Mouse (Mus musculus): ENCODE results near the gene Nisch. TPM values are rescaled to one million over a fixed set of nuclear protein-coding genes. Genes with fewer than 3 reads are reported as not detected.

The Nisch gene
- polyA plus RNA-seq, 1 experiment from 2014 or later = 368 TPM

- WGBS = 91% methylated on average over 26 of the region's 26 CpGs
- H3K27me3 ChIP-seq (ENCODE audit: control insufficient read depth, insufficient read depth, low read length) = no peaks in the 10 kb centered on the region
- H3K4me3 ChIP-seq (ENCODE audit: low read depth, low read length) = no peak overlapping the region
- no peak for ATAC-seq (ENCODE audit: insufficient number of reproducible peaks, insufficient read depth, low FRiP score, low read depth)
- H3K27ac ChIP-seq (ENCODE audit: low read length) = no peak overlapping the region
- no peak overlapping the region for H3K9ac ChIP-seq (replicated peaks; ENCODE audit: low read depth, low read length)
- peaks cover 65% of the 10 kb centered on the region for H3K36me3 ChIP-seq (ENCODE audit: control insufficient read depth, insufficient read depth, low read length)
- no peaks in the 10 kb centered on the region for H3K9me3 ChIP-seq (ENCODE audit: control insufficient read depth, low read depth, low read length)
- no peak overlapping the region for H3K4me2 ChIP-seq (replicated peaks; ENCODE audit: low read depth, low read length)
- peaks cover 22% of the 10 kb centered on the region for H3K4me1 ChIP-seq (ENCODE audit: control insufficient read depth, insufficient read depth, low read length)
Measured at GRCm38 (mm10) chr14:31136411-31137280, 80.1 kb downstream of the Nisch start.

- peaks cover 56% of the 10 kb centered on the region for H3K36me3 ChIP-seq (ENCODE audit: control insufficient read depth, insufficient read depth, low read length)
- WGBS = 95% methylated on average over 34 of the region's 34 CpGs
- ATAC-seq (ENCODE audit: insufficient number of reproducible peaks, insufficient read depth, low FRiP score, low read depth) = no peak
Measured at GRCm38 (mm10) chr14:31135495-31136410, 81.0 kb downstream of the Nisch start.

GRCm38 (mm10) chr14:31134015-31135000, 82.4 kb downstream of the Nisch start:
- no peaks in the 10 kb centered on the region for H3K27me3 ChIP-seq (ENCODE audit: control insufficient read depth, insufficient read depth, low read length)
- peaks cover 29% of the 10 kb centered on the region for H3K4me1 ChIP-seq (ENCODE audit: control insufficient read depth, insufficient read depth, low read length)
- H3K9me3 ChIP-seq (ENCODE audit: control insufficient read depth, low read depth, low read length) = no peaks in the 10 kb centered on the region
- H3K9ac ChIP-seq (replicated peaks; ENCODE audit: low read depth, low read length) = no peak overlapping the region
- 87% methylated on average over 25 of the region's 25 CpGs for WGBS
- H3K4me3 ChIP-seq (ENCODE audit: low read depth, low read length) = no peak overlapping the region
- H3K27ac ChIP-seq (ENCODE audit: low read length) = no peak overlapping the region; the same call in 1 of the 2 replicates
- ATAC-seq (ENCODE audit: insufficient number of reproducible peaks, insufficient read depth, low FRiP score, low read depth) = no peak
- peak overlapping the region; percentile 87; the same call in 1 of the 2 replicates for H3K4me2 ChIP-seq (replicated peaks; ENCODE audit: low read depth, low read length)
- peaks cover 43% of the 10 kb centered on the region for H3K36me3 ChIP-seq (ENCODE audit: control insufficient read depth, insufficient read depth, low read length)

More at GRCm38 (mm10) chr14:31135495-31136410, 81.0 kb downstream of the Nisch start:
- peaks cover 22% of the 10 kb centered on the region for H3K4me1 ChIP-seq (ENCODE audit: control insufficient read depth, insufficient read depth, low read length)
- H3K9ac ChIP-seq (replicated peaks; ENCODE audit: low read depth, low read length) = no peak overlapping the region
- no peaks in the 10 kb centered on the region for H3K27me3 ChIP-seq (ENCODE audit: control insufficient read depth, insufficient read depth, low read length)
- H3K9me3 ChIP-seq (ENCODE audit: control insufficient read depth, low read depth, low read length) = no peaks in the 10 kb centered on the region
- H3K27ac ChIP-seq (ENCODE audit: low read length) = no peak overlapping the region
- H3K4me3 ChIP-seq (ENCODE audit: low read depth, low read length) = no peak overlapping the region
- no peak overlapping the region for H3K4me2 ChIP-seq (replicated peaks; ENCODE audit: low read depth, low read length)

DNA sequence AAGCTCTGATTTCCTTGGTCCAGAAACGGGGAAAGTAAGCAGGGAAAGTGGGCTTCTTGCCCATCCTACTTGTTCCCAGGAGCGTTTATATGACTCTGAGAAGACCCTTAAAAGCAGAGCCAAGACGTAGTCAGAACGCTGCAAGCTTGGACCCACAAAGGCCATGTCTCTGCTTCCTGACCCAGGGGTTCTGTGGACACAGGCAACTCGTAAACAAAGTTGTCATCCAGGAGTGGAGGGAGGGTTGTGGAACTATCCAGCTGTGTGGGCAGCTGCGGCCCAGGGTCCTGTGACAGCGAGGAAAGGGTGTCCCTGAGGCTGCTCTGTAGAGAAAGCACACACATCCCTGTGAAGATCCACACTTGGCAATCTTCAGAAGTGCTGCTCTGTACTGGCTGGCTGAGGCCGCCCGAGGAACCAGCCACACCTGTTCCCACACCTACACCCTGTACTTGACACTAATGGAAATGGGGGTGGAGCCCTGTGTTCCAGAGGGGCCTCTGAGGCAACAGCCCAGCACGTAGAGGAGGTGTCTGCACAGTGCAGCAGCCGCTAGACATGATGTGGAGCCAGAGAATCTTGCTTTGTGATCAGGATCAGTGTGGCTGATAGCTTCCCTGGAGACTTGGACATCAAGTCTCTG, 83.6 kb downstream of the Nisch start:
- peak overlapping the region; percentile 12; the same call in 1 of the 2 replicates for H3K9ac ChIP-seq (replicated peaks; ENCODE audit: low read depth, low read length)
- H3K27ac ChIP-seq (ENCODE audit: low read length) = peak overlapping the region; percentile 75
- WGBS = 34% methylated on average over 11 of the region's 11 CpGs
- peak; percentile 29; the same call in 1 of the 2 replicates for ATAC-seq (ENCODE audit: insufficient number of reproducible peaks, insufficient read depth, low FRiP score, low read depth)
- H3K9me3 ChIP-seq (ENCODE audit: control insufficient read depth, low read depth, low read length) = no peaks in the 10 kb centered on the region
- H3K4me1 ChIP-seq (ENCODE audit: control insufficient read depth, insufficient read depth, low read length) = peaks cover 29% of the 10 kb centered on the region
- H3K36me3 ChIP-seq (ENCODE audit: control insufficient read depth, insufficient read depth, low read length) = peaks cover 32% of the 10 kb centered on the region
- no peaks in the 10 kb centered on the region for H3K27me3 ChIP-seq (ENCODE audit: control insufficient read depth, insufficient read depth, low read length)
- no peak overlapping the region for H3K4me3 ChIP-seq (ENCODE audit: low read depth, low read length)
- peak overlapping the region; percentile 87 for H3K4me2 ChIP-seq (replicated peaks; ENCODE audit: low read depth, low read length)

GRCm38 (mm10) chr14:31132491-31132975, 84.2 kb downstream of the Nisch start:
- Histone ChIP-seq H3K36me3 (ENCODE audit: control insufficient read depth, insufficient read depth, low read length) (peaks cover 27% of the 10 kb centered on the region), H3K4me1 (ENCODE audit: control insufficient read depth, insufficient read depth, low read length) (peaks cover 29% of the 10 kb centered on the region), H3K4me2 (replicated peaks; ENCODE audit: low read depth, low read length) (peak overlapping the region; percentile 87), H3K9me3 (ENCODE audit: control insufficient read depth, low read depth, low read length) (no peaks in the 10 kb centered on the region), H3K9ac (replicated peaks; ENCODE audit: low read depth, low read length) (peak overlapping the region; percentile 83; the same call in 1 of the 2 replicates), H3K27ac (ENCODE audit: low read length) (peak overlapping the region; percentile 13; the same call in 1 of the 2 replicates), H3K4me3 (ENCODE audit: low read depth, low read length) (peak overlapping the region; percentile 94), H3K27me3 (ENCODE audit: control insufficient read depth, insufficient read depth, low read length) (no peaks in the 10 kb centered on the region)
- 80% methylated on average over 7 of the region's 7 CpGs for WGBS
- ATAC-seq (ENCODE audit: insufficient number of reproducible peaks, insufficient read depth, low FRiP score, low read depth) = no peak

- no peak for ATAC-seq (ENCODE audit: insufficient number of reproducible peaks, insufficient read depth, low FRiP score, low read depth)
- 3% methylated on average over 6 of the region's 6 CpGs for WGBS
- H3K4me3 ChIP-seq (ENCODE audit: low read depth, low read length) = peak overlapping the region; percentile 94
- peak overlapping the region; percentile 87 for H3K4me2 ChIP-seq (replicated peaks; ENCODE audit: low read depth, low read length)
- no peak overlapping the region for H3K27ac ChIP-seq (ENCODE audit: low read length)
- H3K9me3 ChIP-seq (ENCODE audit: control insufficient read depth, low read depth, low read length) = no peaks in the 10 kb centered on the region
- H3K4me1 ChIP-seq (ENCODE audit: control insufficient read depth, insufficient read depth, low read length) = peaks cover 33% of the 10 kb centered on the region
- peak overlapping the region; percentile 83 for H3K9ac ChIP-seq (replicated peaks; ENCODE audit: low read depth, low read length)
- no peaks in the 10 kb centered on the region for H3K27me3 ChIP-seq (ENCODE audit: control insufficient read depth, insufficient read depth, low read length)
- peaks cover 23% of the 10 kb centered on the region for H3K36me3 ChIP-seq (ENCODE audit: control insufficient read depth, insufficient read depth, low read length)
Measured at GRCm38 (mm10) chr14:31132031-31132430, 84.7 kb downstream of the Nisch start.

DNA sequence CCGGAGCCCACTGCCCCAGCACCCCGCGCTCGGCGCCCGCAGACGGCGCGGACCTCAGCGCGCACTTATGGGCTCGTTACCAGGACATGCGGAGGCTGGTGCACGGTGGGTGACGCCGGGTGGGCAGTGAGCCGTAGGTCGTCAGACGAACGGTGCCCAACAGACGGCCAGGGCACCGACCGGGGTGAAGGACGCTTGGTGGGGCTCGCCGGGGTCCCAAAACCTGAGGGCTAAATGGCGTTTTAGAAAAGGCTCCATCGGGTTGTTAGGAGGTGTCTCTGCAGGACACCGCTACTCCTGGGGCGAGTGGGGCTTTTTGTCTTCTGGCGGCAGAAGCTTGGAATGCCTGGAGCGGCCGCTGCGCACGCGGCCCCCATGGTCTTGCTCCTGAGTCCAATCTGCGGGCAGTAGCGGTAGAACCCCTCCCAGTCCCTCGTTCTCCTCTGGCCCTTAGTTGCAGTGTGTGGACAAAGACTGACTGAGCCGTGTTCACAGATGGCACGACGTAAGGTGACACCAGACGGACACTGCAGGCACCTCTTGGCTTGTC, 85.4 kb downstream of the Nisch start:
- Histone ChIP-seq H3K27me3 (ENCODE audit: control insufficient read depth, insufficient read depth, low read length) (no peaks in the 10 kb centered on the region), H3K4me2 (replicated peaks; ENCODE audit: low read depth, low read length) (peak overlapping the region; percentile 87), H3K4me3 (ENCODE audit: low read depth, low read length) (peak overlapping the region; percentile 94), H3K9ac (replicated peaks; ENCODE audit: low read depth, low read length) (peak overlapping the region; percentile 83), H3K4me1 (ENCODE audit: control insufficient read depth, insufficient read depth, low read length) (peaks cover 34% of the 10 kb centered on the region), H3K36me3 (ENCODE audit: control insufficient read depth, insufficient read depth, low read length) (peaks cover 16% of the 10 kb centered on the region), H3K9me3 (ENCODE audit: control insufficient read depth, low read depth, low read length) (no peaks in the 10 kb centered on the region), H3K27ac (ENCODE audit: low read length) (peak overlapping the region; percentile 87; the same call in 1 of the 2 replicates)
- under 1% methylated on average over 43 of the region's 43 CpGs for WGBS
- ATAC-seq (ENCODE audit: insufficient number of reproducible peaks, insufficient read depth, low FRiP score, low read depth) = peak; percentile 1; the same call in 1 of the 2 replicates

All from stomach, embryonic 14.5 days (tissue).